Mouse (Mus musculus) testis, adult 2 months (tissue): ENCODE measurements around the gene Fosl2. TPM values are rescaled to one million over a fixed set of nuclear protein-coding genes. Genes with fewer than 3 reads are reported as not detected.
"Not testable (repeated sequence)": the region's sequence is repeated elsewhere in the genome, so short reads cannot be mapped to it uniquely, and the experiment has no call there.

Experiments
- H3K27ac ChIP-seq: fragments of 200-500 bp; 2 replicates; pipeline ENCODE4 v1.5.1; 2012; ENCODE audit warnings: low read depth, low read length; ENCODE audit not compliant: control insufficient read depth, insufficient read depth
- H3K27me3 ChIP-seq: fragments of 200-500 bp; 2 replicates; pipeline ENCODE4 v1.6.1; 2012; ENCODE audit warnings: mild to moderate bottlenecking, low read length, moderate library complexity; ENCODE audit not compliant: control insufficient read depth, insufficient read depth
- H3K36me3 ChIP-seq: fragments of 200-500 bp; 2 replicates; pipeline ENCODE4 v1.6.1; 2012; ENCODE audit warnings: mild to moderate bottlenecking, low read length; ENCODE audit not compliant: control insufficient read depth, insufficient read depth
- H3K4me1 ChIP-seq: fragments of 200-500 bp; 2 replicates; pipeline ENCODE4 v1.6.1; 2012; ENCODE audit warnings: low read length; ENCODE audit not compliant: control insufficient read depth, insufficient read depth
- H3K4me3 ChIP-seq: fragments of 200-500 bp; 2 replicates; pipeline ENCODE4 v1.5.1; 2012; ENCODE audit warnings: low read depth, mild to moderate bottlenecking, low read length, moderate library complexity, mixed read lengths; ENCODE audit not compliant: control insufficient read depth
- CTCF ChIP-seq: fragments of 200-500 bp; IDR thresholded peaks from 2 replicates; pipeline ENCODE4 v1.5.1; 2012; ENCODE audit warnings: low read depth, mild to moderate bottlenecking, inconsistent platforms, low read length, moderate library complexity; ENCODE audit not compliant: control insufficient read depth, insufficient read depth, insufficient replicate concordance
- POLR2A ChIP-seq: fragments of 200-500 bp; IDR thresholded peaks from 2 replicates; pipeline ENCODE4 v1.6.1; 2012; ENCODE audit warnings: low read depth, mild to moderate bottlenecking, inconsistent platforms, low read length, moderate library complexity; ENCODE audit not compliant: control insufficient read depth
- polyA plus RNA-seq: library from polyadenylated mRNA; depleted of rRNA; stranded (reverse); fragments of >200 nt; gene quantifications from 2 replicates; pipeline ENCODE4 v1.2.3, GENCODE M21; 2012

Fosl2 gene
- polyA plus RNA-seq, 1 experiment: 1.6 TPM

- H3K4me1 ChIP-seq: no peaks in the 10 kb centered on the region
- H3K4me3 ChIP-seq: no peak overlapping the region
- no peak overlapping the region for H3K27ac ChIP-seq
- no peaks in the 10 kb centered on the region for H3K36me3 ChIP-seq
- no peak for TF ChIP-seq CTCF
- TF ChIP-seq POLR2A: no peak
- no peaks in the 10 kb centered on the region for H3K27me3 ChIP-seq
These were observed 28.0 kb downstream of the Fosl2 start for GRCm38 (mm10) chr5:32163478-32164043.

GRCm38 (mm10) chr5:32172188-32172587 is 36.6 kb downstream of the Fosl2 start:
- H3K27me3 ChIP-seq: no peaks in the 10 kb centered on the region

GRCm38 (mm10) chr5:32176800-32177199 is 41.2 kb downstream of the Fosl2 start:
- TF ChIP-seq CTCF (no peak), POLR2A (no peak)
- Histone ChIP-seq H3K27me3 (no peaks in the 10 kb centered on the region), H3K27ac (no peak overlapping the region), H3K4me1 (no peaks in the 10 kb centered on the region), H3K4me3 (no peak overlapping the region), H3K36me3 (no peaks in the 10 kb centered on the region)

More at GRCm38 (mm10) chr5:32172188-32172587, 36.6 kb downstream of the Fosl2 start:
- no peak overlapping the region for H3K4me3 ChIP-seq
- no peaks in the 10 kb centered on the region for H3K36me3 ChIP-seq
- TF ChIP-seq POLR2A: no peak
- TF ChIP-seq CTCF: no peak
- no peak overlapping the region for H3K27ac ChIP-seq
- H3K4me1 ChIP-seq: no peaks in the 10 kb centered on the region

- H3K27ac ChIP-seq: no peak overlapping the region
These were observed 42.1 kb downstream of the Fosl2 start for GRCm38 (mm10) chr5:32177737-32178136.

GRCm38 (mm10) chr5:32178720-32179119 is 43.1 kb downstream of the Fosl2 start:
- not testable (repeated sequence) for H3K4me3 ChIP-seq, H3K36me3 ChIP-seq, H3K4me1 ChIP-seq, H3K27me3 ChIP-seq, H3K27ac ChIP-seq

More at GRCm38 (mm10) chr5:32177737-32178136, 42.1 kb downstream of the Fosl2 start:
- H3K4me1 ChIP-seq: no peaks in the 10 kb centered on the region
- no peaks in the 10 kb centered on the region for H3K36me3 ChIP-seq
- no peak for TF ChIP-seq CTCF
- TF ChIP-seq POLR2A: no peak
- no peaks in the 10 kb centered on the region for H3K27me3 ChIP-seq
- no peak overlapping the region for H3K4me3 ChIP-seq

- no peak overlapping the region for H3K27ac ChIP-seq
These were observed 47.5 kb downstream of the Fosl2 start for GRCm38 (mm10) chr5:32182885-32183629.

GRCm38 (mm10) chr5:32187717-32188116 is 52.1 kb downstream of the Fosl2 start:
- H3K27ac ChIP-seq: no peak overlapping the region
- no peaks in the 10 kb centered on the region for H3K36me3 ChIP-seq
- no peak overlapping the region for H3K4me3 ChIP-seq
- H3K4me1 ChIP-seq: no peaks in the 10 kb centered on the region
- no peaks in the 10 kb centered on the region for H3K27me3 ChIP-seq
- TF ChIP-seq POLR2A (no peak), CTCF (no peak)

More at GRCm38 (mm10) chr5:32182885-32183629, 47.5 kb downstream of the Fosl2 start:
- no peaks in the 10 kb centered on the region for H3K4me1 ChIP-seq
- TF ChIP-seq CTCF (no peak), POLR2A (no peak)
- H3K4me3 ChIP-seq: no peak overlapping the region
- H3K27me3 ChIP-seq: no peaks in the 10 kb centered on the region
- H3K36me3 ChIP-seq: no peaks in the 10 kb centered on the region
